Mouse (Mus musculus): ENCODE measurements around the gene Arhgap31.

DNA sequence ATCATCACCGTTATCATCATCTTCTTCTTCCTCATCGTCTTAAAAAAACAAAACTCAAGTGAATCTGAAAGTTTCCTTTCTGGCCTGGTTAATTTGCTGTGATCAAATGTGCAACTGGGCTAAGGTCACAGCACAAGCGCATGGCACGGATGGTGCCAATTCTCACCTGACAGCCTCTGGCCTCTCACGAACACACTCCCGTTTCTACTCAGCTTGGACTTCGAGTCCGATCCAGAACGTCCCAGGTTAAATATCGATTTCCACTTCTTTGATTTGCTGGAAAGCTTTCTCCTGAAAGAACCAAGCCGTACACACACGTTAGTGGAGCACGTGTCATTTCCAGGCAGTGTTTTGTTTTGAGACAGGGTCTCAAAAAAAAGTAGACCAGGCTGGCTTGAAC, 95.1 kb downstream of the Arhgap31 start:
- TF ChIP-seq CTCF (IDR thresholded peaks at IDR 0.05; ENCODE audit: low read depth) = no peak
- no peak for TF ChIP-seq EP300 (IDR thresholded peaks at IDR 0.05; ENCODE audit: low read depth)

All from liver, postnatal 0 days (tissue).